Mouse (Mus musculus): ENCODE data around the gene Noa1.

- TF ChIP-seq POLR2A (IDR thresholded peaks at IDR 0.05; ENCODE audit: low read depth, low read length) (no peak), CTCF (IDR thresholded peaks at IDR 0.05; ENCODE audit: borderline replicate concordance, insufficient read depth, low read length) (no peak)
Observed at GRCm38 (mm10) chr5:77358347-77358746, 48.5 kb upstream of the Noa1 start.

Data from embryonic fibroblast, embryonic 13.5 days (primary cell).